Mouse (Mus musculus) common myeloid progenitor, adult 5-6 weeks (primary cell): ENCODE measurements around the gene Hamp2. TPM values are rescaled to one million over a fixed set of nuclear protein-coding genes. Genes with fewer than 3 reads are reported as not detected.
A peak's percentile ranks its signal among the peaks of the same experiment; 100 is the strongest.
"Not testable (repeated sequence)": the region's sequence is repeated elsewhere in the genome, so short reads cannot be mapped to it uniquely, and the experiment has no call there.

ENCODE experiments used
- ATAC-seq: replicated peaks from 2 replicates; pipeline ENCODE4 v1.8.0; 2016; ENCODE audit warnings: low read depth, mild to moderate bottlenecking, moderate TSS enrichment, inconsistent platforms; ENCODE audit not compliant: poor library complexity, severe bottlenecking
- total RNA-seq: library from RNA; stranded (forward); fragments of 200-1000, 187-1606 nt; gene quantifications from 2 replicates; pipeline ENCODE4 v1.2.3, GENCODE M21; 2017

Gene Hamp2
- total RNA-seq, 1 experiment from 2014 or later, result not detected

- no peak for ATAC-seq
Measured at GRCm38 (mm10) chr7:30954971-30955520, 30.6 kb upstream of the Hamp2 start.

GRCm38 (mm10) chr7:30954036-30954435 is 29.6 kb upstream of the Hamp2 start:
- ATAC-seq, result no peak

GRCm38 (mm10) chr7:30953459-30953858 is 29.0 kb upstream of the Hamp2 start:
- peak; percentile 35 for ATAC-seq

GRCm38 (mm10) chr7:30952441-30953265 is 28.2 kb upstream of the Hamp2 start:
- ATAC-seq, result no peak

GRCm38 (mm10) chr7:30949902-30950301 is 25.4 kb upstream of the Hamp2 start:
- ATAC-seq, result not testable (repeated sequence)

GRCm38 (mm10) chr7:30945876-30946275 is 21.4 kb upstream of the Hamp2 start:
- ATAC-seq, result no peak

- not testable (repeated sequence) for ATAC-seq
Measured at GRCm38 (mm10) chr7:30945466-30945865, 21.0 kb upstream of the Hamp2 start.

GRCm38 (mm10) chr7:30944706-30945105 is 20.2 kb upstream of the Hamp2 start:
- ATAC-seq, result not testable (repeated sequence)

- no peak for ATAC-seq
Measured at GRCm38 (mm10) chr7:30943909-30944635, 19.6 kb upstream of the Hamp2 start, which contains the start of gene Hamp. Gene Hamp, minus strand, starts transcription at chr7:30944032.

- peak; percentile 75 for ATAC-seq
Measured at GRCm38 (mm10) chr7:30942365-30942764, 17.9 kb upstream of the Hamp2 start.

GRCm38 (mm10) chr7:30940070-30940469 is 15.6 kb upstream of the Hamp2 start:
- not testable (repeated sequence) for ATAC-seq

GRCm38 (mm10) chr7:30935422-30936099 is 11.1 kb upstream of the Hamp2 start:
- ATAC-seq, result 0 out of 2 replicates have a peak, but pooled peaks have one; percentile 47

GRCm38 (mm10) chr7:30924071-30924470 is 410 bp downstream of the Hamp2 start:
- ATAC-seq, result no peak

GRCm38 (mm10) chr7:30922490-30922889 is 2.0 kb downstream of the Hamp2 start:
- peak; percentile 51 for ATAC-seq

GRCm38 (mm10) chr7:30920217-30920616 is 4.3 kb downstream of the Hamp2 start:
- peak; percentile 74 for ATAC-seq

- peak; percentile 46 for ATAC-seq
Measured at GRCm38 (mm10) chr7:30917219-30917618, 7.3 kb downstream of the Hamp2 start.

GRCm38 (mm10) chr7:30916713-30917112 is 7.8 kb downstream of the Hamp2 start:
- ATAC-seq, result no peak

- ATAC-seq, result no peak
Measured at GRCm38 (mm10) chr7:30914732-30915131, 9.7 kb downstream of the Hamp2 start, which contains the start of gene Mag. Gene Mag, minus strand, starts transcription at chr7:30914873.

GRCm38 (mm10) chr7:30909773-30910172 is 14.7 kb downstream of the Hamp2 start:
- ATAC-seq, result peak; percentile 36

GRCm38 (mm10) chr7:30908992-30909431 is 15.5 kb downstream of the Hamp2 start:
- no peak for ATAC-seq
